Mouse (Mus musculus) erythroblast, adult 5-6 weeks (primary cell): Measurements from ENCODE around the gene Ccdc134. TPM values are rescaled to one million over a fixed set of nuclear protein-coding genes. Genes with fewer than 3 reads are reported as not detected.
"Not testable (repeated sequence)": the region's sequence is repeated elsewhere in the genome, so short reads cannot be mapped to it uniquely, and the experiment has no call there.

Experiments
- ATAC-seq: replicated peaks from 2 replicates; pipeline ENCODE4 v1.8.0; 2016; ENCODE audit warnings: moderate number of reproducible peaks, mild to moderate bottlenecking, moderate TSS enrichment, inconsistent platforms; ENCODE audit not compliant: poor library complexity, low FRiP score, severe bottlenecking
- total RNA-seq, 2 experiments: library from RNA; stranded (forward) in 1 of 2; stranded (reverse) in 1 of 2; fragments of 150-400 nt in 1 of 2; fragments of 200-764, 138-1000 nt in 1 of 2; gene quantifications; 2 replicates each; pipeline versions ENCODE4 v1.2.3 to v1.2.4; 2015 to 2017; ENCODE audit warnings: low replicate concordance in 2 of 2

Gene Ccdc134
- total RNA-seq (2015; ENCODE audit: low replicate concordance) (0.63 TPM in 1 of 2 replicates, not detected in the other), total RNA-seq (2017; ENCODE audit: low replicate concordance) (4.1 and 5.0 TPM in 2 replicates)

DNA sequence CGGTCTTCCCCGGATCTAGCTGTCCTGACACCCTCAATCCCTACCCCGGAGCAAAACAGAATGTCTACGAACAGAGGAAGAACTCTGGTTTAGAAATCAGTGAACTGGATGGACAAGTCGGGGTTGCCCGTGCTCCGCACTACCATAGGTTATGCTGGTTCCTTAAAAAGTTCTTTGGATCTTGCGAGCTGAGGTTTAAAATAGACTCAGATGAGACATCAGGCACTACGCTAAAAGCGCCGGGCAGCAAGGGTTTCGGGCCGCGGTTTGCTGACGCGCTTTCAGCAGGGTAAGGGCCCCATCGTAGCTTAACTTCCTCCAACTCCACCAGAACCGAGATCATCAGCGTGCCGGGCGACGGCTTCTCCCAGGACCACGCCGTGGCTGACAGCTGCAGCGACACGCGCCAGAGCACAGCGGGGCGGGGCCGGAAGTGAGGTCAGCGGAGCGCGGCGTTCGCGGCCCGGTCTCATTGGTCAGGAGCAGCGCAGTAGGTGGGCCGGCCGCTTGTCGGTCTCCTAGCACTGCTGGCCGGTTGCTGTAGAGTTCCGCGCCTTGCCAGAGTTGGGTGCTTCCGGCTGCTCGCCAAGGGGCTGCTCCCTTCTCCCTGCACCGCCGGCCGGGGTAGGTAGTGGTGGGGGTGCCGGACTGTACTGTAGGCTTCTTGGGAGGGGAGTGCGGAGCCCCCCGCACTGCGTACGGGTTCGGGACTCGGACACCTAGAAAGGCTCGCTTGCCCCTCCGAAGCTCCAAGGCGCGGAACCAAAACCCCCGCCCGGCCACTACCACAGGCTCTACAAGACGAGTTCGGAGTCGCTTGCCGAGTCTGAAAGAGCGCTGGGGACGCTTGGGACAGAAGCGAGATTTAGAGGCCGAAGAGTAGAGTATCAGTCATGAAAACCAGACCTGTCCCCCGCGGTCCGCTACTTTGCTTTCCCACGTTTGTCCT lies at the start of gene Ccdc134:
Ccdc134 (plus strand) TSS at position 497 of the 949 bp plus-strand sequence.
- peak; percentile 97 for ATAC-seq

DNA sequence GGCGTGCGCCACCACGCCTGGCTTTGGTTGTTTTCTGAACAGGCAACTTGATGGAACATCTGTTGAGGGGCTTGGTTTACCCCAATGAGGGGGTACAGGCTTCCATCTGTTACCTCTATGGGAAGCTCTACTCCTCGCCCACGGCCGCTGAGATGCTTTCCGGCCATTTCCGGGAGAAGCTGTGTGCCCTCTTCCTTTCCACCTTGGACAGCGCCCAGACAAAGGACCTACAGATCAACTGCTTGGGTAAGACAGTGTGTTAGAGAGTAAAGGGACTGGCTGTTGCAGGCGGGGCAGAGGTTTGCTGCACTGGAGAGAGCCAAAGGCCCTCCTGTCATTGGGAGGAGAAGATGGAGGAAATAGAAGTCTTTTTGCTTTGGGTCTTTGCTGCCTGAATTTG lies 47.8 kb upstream of the Ccdc134 start:
- no peak for ATAC-seq

DNA sequence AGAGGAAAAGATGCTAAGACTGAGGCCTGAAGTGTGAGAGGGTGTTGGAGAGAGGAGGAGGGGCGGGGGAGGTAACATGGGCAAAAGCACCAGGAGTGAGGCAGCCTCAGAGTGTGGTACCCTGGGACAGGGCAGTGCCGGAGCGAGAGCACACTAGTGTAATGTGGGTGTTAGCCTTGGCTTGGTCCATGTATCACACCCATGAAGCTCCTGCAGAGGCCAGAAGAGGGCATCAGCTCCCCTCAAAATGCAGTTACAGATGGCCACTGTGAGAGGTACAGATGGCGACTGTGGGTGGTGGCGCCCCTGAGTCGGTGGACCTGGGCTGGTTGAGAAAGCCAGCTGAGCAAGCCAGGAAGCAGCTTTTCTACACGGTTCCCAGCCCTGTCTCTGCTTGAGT lies 46.6 kb upstream of the Ccdc134 start:
- ATAC-seq, result peak; percentile 45

DNA sequence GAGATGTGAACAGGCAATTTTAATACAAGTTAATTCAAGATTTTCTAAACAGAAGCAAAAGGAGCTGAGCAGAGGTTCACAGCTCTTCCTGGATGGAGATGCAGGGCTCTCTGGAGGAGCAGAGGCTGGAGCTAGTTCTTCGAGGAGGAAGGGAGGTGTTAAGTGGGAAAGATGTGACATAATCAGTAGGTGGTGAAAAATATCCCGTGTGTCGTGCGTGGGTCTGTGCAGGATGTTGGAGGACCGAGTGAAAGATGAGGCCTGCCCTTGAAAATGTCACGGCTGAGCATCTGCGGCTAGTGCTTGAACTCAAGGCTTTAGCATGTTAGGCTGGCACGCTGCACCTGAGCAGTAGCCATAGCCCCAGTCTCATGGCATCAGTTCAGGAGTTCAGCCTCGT lies 42.1 kb upstream of the Ccdc134 start:
- no peak for ATAC-seq

DNA sequence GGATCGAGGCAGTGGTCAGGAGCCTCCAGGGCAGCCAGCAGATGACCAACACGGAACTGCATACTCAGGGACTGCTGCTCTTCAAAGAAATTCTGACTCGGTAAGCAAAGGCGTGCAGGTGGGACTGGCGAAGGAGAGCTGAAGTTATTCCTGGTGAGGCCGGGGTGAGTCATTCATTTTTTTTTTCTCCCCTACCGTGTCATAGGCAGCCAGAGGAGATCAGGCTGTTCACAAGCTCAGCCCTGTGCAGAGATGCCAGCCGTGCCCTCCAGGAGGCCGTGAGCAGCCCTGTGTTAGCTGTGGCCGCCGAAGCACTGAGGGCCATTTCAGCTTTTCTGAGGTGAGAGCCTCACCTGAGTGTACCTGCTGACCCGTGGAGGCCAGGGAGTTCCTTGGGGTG lies 41.6 kb upstream of the Ccdc134 start:
- ATAC-seq, result no peak

DNA sequence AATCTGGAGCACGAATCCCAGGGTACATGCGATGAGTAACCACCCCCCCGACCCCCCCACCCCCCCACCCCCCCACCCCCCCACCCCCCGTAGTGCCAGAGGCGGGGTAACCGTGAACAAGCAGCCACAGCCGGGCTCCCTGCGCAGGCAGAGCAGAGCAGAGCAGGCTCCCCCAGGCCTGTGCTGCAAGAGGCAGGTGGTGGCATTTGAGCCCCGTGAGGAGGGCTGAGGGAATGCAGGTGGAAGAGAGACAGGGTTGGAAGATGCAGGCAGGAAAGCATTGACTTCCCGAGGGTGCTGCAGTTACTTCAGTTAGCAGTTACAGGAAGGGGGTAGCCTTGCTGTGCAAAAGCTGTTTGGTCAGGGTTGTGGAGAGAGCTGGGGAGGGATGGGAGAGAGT lies 40.5 kb upstream of the Ccdc134 start:
- no peak for ATAC-seq

DNA sequence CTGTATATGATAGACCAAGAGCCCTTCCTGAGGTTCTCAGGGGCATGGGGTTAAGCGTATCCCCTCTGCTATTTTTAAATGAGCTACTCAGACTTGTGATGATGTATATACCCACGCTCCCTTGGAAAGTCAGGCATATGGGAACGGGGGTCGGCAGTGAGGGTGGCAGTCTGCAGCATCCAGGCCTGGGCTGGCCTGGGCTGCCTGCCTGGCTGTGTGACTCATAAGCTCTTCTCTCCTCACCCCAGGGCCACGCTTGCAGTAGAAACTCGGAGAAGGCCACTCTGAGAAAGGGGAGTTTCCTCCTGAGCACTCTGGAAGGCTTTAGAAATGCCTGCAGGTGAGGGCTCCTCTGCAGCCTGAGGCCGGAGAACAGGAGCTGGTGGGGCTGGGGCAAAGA lies 36.7 kb upstream of the Ccdc134 start:
- ATAC-seq, result no peak

DNA sequence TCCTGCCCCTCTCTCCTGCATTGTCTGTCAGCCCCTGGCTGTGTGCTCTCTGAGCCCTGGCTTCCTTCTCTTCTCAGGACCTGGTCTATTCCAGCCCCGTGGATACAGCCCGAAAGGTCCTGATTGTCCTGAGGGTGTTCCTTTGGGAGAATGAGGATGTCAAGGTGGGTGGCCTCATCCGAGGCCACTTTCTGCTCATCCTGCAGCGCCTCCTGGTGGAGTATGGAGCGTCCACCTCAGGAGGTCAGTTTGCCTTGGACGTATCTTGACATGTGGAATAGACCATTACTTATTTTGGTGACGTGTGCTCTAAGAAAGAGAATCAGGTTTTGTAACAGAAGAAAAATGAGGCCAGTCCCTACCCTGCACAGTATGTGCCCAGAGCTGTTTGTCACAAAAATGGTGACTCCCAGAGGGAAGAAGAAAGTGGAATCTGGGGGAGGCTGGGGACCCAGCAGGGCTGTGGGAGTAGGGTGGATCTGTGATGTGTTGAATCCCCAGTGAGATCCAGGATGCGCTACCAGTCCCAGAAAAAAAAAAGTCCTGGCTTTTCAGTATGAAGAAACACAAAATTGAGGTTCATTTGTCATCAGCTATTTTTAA lies 20.7 kb upstream of the Ccdc134 start:
- ATAC-seq, result no peak

DNA sequence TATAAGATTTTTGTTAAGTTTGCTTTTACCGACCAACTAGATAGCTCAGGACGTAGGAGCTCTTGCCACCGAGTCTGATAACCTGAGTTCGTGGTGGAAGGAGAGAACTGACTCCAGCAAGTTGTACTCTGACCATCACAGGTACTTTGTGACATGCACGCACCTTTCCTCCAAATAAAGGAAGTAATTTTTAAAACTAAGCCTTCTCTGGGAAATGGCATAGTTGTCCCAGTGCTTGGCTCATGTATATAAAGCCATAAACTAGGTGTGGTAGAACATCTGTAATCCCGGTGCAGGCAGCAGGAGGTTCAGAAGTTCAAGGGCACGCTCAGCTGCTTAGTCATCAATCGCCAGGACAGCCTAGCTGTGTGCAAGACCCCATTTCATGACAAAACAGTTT lies 7.2 kb upstream of the Ccdc134 start:
- no peak for ATAC-seq

DNA sequence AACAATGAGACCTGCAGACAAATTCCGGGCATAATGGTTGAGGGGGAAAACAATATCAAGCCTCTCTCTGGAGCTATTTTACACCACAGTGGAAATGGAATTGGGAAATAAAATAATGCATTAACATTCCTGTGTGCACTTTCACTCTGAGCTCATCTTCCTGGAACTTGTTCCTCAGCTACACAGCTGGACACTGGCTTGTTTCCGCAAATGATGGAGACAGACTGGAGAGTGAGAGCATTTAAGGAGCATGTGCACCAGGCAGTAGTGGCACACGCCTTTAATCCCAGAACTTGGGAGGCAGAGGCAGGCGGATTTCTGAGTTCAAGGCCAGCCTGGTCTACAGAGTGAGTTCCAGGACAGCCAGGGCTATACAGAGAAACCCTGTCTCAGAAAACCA lies 1.0 kb upstream of the Ccdc134 start:
- not testable (repeated sequence) for ATAC-seq

DNA sequence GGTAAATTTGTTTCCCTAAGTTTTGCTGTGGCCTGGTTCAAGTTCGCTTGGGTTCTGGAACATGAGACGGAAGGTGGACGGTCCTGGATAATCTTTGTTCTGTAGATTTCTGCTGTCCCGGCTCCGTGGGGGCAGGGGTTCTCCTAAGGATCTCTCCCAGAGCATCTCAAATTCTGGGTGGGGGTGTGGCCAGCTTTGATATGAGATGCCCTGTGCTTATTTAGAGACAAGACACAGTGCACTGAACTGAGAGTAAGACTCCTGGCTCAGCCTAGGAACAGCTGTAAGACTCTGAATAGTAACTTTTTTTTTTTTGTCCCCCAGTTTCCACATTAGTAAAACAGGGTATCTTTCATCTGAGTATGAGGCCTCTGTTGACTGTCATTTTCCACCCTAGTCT lies 676 bp downstream of the Ccdc134 start:
- ATAC-seq, result 0 out of 2 replicates have a peak, but pooled peaks have one; percentile 24

DNA sequence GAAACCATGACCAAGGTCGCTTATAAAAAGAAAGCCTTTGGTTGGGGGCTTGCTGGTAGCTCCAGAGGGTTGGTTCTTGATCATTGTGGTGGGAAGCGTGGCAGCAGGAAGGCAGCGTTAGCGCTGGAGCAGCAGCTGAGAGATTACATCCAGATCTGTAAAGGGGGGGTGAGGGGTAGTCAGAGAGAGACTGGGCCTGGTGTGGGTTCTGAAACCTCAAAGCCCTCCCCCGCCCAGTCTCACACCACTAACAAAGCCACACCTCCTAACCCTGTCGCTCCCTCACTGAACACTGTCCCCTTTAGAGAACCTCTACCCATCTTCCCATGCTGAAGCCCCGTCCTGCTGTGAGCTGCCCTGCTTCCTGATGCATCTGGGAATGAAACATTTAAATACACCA lies 2.9 kb downstream of the Ccdc134 start:
- no peak for ATAC-seq

DNA sequence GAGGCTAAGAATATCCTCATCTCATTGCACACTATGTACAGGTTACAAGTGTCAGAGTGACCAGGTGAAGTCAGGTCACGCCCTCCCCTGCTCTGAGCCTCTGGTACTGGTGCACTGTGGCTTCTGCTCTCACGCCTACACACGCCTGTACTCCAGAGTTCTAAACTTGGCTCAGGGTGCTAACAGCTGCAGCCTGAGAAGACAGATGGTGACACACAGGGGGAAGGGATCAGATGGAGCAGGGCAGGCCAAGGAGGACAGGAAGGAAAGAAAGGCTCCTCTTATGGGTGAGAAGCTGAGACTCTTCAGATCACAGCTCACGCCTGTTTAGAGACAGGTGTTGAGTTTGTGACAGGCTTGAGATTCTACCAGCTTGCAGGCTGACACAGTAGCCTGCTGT lies 7.7 kb downstream of the Ccdc134 start:
- ATAC-seq, result no peak

DNA sequence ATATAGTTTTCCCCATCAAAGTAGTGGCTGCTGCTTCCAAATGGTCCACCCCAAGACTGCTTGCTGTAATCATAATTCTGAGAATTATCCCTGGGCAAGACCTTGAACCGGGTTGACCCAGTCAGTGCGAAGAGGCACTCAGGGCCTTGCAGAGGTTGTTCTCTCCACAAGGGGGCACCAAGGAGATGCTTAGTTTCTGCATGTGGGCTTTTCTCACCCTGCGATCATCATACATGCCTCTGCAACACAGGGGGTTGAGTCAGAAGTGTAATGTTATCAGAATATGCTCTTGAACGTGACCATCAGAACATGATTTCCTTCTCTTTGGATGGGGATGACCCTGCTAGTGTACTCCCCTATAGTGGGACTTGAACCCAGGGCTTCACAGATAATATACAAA lies 10.8 kb downstream of the Ccdc134 start:
- ATAC-seq, result peak; percentile 86

DNA sequence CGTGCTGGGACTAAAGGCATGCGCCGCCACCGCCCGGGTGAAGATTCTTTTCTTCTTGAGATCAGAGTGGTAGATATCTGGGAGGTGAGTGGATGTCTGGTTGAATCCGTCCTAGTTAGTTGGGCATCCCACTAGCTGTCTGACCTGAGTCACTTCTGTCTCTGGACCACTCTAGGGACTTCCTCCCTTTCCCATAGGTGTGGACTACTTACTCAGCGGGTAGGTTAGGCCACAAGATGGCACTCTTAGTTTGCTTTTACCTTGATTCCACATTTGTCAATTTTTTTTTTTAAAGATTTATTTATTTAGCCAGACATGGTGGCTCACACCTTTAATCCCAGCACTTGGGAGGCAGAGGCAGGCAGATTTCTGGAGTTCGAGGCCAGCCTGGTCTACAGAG lies 11.5 kb downstream of the Ccdc134 start:
- ATAC-seq, result no peak

DNA sequence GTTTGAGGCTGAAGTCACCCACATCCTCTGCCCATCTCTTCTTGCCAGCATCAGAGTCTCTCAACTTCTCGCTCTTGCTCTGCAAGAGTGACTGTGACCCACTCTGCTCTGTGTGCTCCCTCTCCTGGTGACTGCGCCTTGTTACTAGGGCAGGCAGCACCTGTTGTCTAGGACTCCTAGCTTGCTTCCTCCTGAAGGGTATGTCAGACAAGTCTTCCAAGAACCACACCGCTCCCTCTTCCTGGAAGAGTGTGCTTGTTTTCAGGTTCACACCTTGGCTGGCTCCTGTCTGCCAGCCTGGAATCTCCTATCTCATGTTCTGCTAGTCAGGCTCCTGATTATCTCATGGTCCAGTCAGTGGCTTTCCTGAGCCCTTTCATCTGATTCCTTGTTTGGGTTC lies 12.6 kb downstream of the Ccdc134 start:
- ATAC-seq, result no peak

DNA sequence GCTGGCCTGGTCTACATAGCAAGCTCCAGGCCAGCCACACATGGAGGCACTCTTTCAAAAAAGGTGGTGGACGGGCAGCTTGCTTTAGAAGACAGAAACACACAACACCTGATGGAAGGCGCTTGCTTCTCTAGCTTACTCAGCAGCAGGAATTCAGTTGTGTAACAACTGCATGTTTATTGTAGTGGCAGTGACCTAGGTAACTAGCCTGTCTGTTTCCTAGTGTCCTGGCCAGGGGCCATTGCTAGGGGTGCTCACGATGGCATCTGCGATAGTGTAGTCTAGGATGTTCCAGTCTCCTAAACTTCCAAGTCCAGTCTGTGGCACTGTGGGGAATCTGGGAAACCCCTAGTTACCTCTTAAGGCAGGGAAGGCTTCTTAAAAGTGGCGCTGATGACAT lies 16.4 kb downstream of the Ccdc134 start:
- no peak for ATAC-seq

DNA sequence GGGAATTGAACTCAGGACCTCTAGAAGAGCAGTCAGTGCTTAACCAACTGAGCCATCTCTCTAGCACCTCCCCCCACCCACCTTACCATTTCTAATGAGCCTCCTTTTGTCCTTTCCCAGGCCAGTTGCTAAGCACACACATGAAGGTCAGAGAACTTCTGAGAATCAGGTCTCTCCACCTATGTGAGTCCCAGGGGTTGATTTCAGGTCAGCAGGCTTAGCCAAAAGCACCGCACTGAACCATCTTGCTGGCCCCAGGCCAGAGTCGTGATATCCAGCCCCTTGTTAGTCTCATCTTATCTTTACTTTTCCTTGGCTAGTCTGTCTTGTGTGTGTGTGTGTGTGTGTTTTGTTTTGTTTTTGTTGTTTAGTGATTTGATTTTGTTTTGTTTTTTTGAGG lies 17.7 kb downstream of the Ccdc134 start:
- no peak for ATAC-seq

DNA sequence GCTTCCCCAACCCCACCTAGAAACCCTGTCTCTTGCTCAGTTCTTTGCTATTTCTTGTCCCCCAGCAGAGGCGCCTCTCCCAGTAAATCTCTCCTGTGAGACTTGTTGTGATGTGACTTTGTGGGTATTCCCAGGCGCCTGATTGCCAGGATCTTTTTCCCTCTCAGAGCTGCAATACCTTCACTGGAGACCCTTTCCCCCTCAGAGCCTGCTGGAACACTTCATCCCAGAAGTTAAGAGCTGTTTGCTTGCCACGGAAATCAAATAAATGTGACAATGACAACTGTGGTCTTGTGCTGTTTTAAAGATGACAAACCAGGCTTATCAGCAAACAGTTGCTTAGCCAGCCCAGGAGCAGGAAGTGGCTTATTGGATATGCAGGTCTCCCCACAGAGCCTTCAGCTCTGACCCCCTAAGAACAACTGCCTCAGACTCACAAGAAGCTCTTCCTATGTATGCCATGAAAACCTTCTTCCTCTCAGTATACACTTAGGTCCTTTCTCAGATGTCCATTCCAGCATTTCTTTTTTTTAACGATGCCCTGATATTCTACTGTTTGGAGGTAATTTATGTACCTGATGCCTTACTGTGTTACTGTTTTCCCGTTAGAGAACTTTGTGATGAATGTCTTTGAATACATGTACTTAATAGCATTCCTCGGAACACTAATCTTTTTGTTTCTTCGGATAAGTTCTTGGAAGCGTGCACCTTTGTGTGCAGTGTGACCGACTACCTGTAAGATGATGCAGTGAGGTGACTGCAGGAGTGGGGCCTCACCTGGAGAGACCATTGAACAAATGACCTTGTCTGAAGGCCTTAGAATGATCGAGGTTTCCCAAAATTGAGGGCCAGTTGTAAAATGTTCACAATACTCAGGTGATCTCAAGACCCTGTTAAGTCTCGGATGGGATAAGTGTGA lies 18.4 kb downstream of the Ccdc134 start:
- peak; percentile 16 for ATAC-seq
